Mouse (Mus musculus): ENCODE measurements around the gene Cd300lf.

GRCm38 (mm10) chr11:115179881-115180280 lies 46.1 kb upstream of the Cd300lf start:
- TF ChIP-seq CTCF (IDR thresholded peaks at IDR 0.05; ENCODE audit: low read depth): no peak
- no peak for TF ChIP-seq EP300 (IDR thresholded peaks at IDR 0.05; ENCODE audit: low read depth)
